Mouse (Mus musculus) hematopoietic stem cell, adult 5-6 weeks (primary cell): Measurements from ENCODE around the gene Vmn1r32. TPM values are rescaled to one million over a fixed set of nuclear protein-coding genes. Genes with fewer than 3 reads are reported as not detected.

Experiments
- ATAC-seq, 2 experiments: fragments of 125-278 bp in 1 of 2; replicated peaks in 1 of 2; 2 replicates each; pipeline ENCODE4 v1.8.0; 2016 to 2017; ENCODE audit warnings: inconsistent platforms in 2 of 2, mild to moderate bottlenecking in 2 of 2, moderate number of reproducible peaks in 2 of 2, low read depth in 1 of 2, moderate TSS enrichment in 1 of 2; ENCODE audit not compliant: low FRiP score in 2 of 2, poor library complexity in 2 of 2, severe bottlenecking in 2 of 2, insufficient read depth in 1 of 2, low TSS enrichment in 1 of 2
- total RNA-seq: library from RNA; stranded (forward); fragments of 172-1452, 232-1000 nt; gene quantifications from 2 replicates; pipeline ENCODE4 v1.2.3, GENCODE M21; 2017

Vmn1r32 gene
- not detected in 2 replicates for total RNA-seq

DNA sequence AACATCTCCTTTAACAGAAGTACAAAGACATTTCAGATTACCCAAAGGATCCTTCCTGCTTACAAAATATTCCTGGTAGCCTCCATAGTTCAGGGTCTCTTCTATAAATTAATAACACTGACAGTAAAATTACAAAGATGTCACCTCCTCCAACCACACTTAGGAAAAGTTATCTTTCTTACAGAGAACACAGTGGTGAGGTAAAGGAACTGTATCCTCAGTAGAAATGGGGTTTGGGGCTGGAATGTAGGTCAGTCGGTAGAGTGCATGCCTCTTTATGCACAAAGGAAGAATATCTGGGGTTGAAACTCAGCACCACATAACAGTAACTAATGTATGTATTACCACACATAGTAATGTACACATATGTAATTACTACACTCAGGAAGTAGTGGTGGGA, at the start of gene Vmn1r32:
Gene Vmn1r32 (minus strand): TSS at position 101 of the 400 bp plus-strand sequence.
- ATAC-seq, result no peak

DNA sequence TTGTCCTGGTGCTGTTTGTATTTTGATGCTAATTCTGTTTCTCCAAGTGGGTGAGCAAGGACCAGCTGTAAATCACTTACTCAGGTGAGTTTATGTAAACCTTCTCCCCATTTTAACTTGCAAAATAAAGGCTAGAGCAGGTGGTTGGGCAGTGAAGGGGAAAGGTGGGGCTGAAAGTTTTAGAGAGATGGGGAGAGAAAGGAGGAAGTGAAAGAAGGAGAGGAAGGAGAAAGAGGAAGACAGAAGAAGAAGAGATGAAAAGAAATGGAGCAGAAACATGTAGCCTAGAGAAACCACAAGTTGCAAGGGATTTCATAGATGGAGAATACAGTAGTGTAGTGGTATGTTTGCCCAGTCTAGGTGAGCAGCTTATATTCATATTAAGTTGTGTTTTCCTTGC, 35.9 kb upstream of the Vmn1r32 start:
- ATAC-seq, result no peak

DNA sequence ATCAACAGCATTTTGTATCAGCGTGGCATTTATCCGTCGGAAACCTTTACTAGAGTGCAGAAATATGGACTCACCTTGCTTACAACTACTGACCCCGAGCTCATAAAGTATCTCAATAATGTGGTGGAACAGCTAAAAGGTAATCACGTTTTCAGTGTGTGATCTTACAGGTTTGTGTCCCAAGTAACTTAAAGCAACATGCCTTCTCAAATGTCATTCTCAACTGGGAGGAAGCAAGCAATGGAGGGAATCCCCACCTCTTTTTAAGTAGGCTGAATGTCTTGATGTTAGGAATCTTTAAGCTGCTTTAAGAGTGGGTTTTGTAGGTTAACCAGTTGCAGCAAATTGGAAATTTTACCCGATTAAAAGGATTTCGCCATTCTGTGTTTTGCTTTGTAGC, 23.9 kb downstream of the Vmn1r32 start:
- no peak for ATAC-seq

GRCm38 (mm10) chr6:66535028-66535862, 24.7 kb downstream of the Vmn1r32 start, which contains the start of gene Mad2l1:
TSS of gene Mad2l1 (plus strand) at chr6:66535390.
- ATAC-seq, result peak; percentile 96 to 97

- no peak; a peak in 1 of 4 replicates for ATAC-seq
These were observed 25.4 kb downstream of the Vmn1r32 start for GRCm38 (mm10) chr6:66534366-66534941.

- ATAC-seq, result no peak
These were observed 26.7 kb downstream of the Vmn1r32 start for GRCm38 (mm10) chr6:66533241-66533640.

GRCm38 (mm10) chr6:66528386-66528785, 31.5 kb downstream of the Vmn1r32 start:
- no peak for ATAC-seq

DNA sequence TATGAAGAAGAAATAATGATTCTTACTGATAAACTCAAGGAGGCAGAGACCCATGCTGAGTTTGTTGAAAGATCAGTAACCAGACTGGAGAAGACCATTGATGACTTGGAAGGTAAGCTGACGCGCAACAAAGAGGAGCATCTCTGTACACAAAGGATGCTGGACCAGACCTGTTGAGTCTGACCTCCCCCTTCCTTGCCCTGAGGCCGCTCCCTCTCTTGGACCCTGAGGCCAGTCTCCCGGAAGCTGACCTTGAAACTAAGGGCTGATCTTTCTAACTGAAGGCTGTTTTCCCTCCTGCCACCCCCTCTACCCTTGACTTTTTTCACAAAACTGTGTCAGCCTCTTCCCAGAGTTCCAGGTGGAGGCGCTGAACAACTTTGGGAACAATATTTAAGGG, 43.5 kb downstream of the Vmn1r32 start:
- no peak for ATAC-seq

Other genes with a start within 250 kb of the Vmn1r32 start
- gene Mad2l1, start 24.7 kb downstream of the Vmn1r32 start, total RNA-seq, result 87.2 and 91.4 TPM in 2 replicates
- gene Vmn1r33, start 58.2 kb upstream of the Vmn1r32 start, total RNA-seq, result not detected in 2 replicates
- gene Vmn1r34, start 83.8 kb upstream of the Vmn1r32 start, total RNA-seq, result not detected in 2 replicates
- gene Vmn1r35, start 125.8 kb upstream of the Vmn1r32 start, total RNA-seq, result not detected in 2 replicates
- gene Vmn1r36, start 159.1 kb upstream of the Vmn1r32 start, total RNA-seq, result not detected in 2 replicates
- not detected in 2 replicates for gene Vmn1r37, start 169.3 kb upstream of the Vmn1r32 start, total RNA-seq
- not detected in 2 replicates for gene Vmn1r38, start 222.5 kb upstream of the Vmn1r32 start, total RNA-seq